Mouse (Mus musculus) kidney, postnatal 10 days (tissue): ENCODE measurements at regions not wholly inside any gene's neighbourhood (a gene's known extent, or its start where the extent isn't known, plus 50 kb on each side); places are given as distances from the start of the nearest gene placed in this dataset.

ENCODE experiments used
- DNase-seq: peaks from one replicate; pipeline ENCODE4 v3.0.0; 2021; ENCODE audit warnings: mixed read lengths

DNA sequence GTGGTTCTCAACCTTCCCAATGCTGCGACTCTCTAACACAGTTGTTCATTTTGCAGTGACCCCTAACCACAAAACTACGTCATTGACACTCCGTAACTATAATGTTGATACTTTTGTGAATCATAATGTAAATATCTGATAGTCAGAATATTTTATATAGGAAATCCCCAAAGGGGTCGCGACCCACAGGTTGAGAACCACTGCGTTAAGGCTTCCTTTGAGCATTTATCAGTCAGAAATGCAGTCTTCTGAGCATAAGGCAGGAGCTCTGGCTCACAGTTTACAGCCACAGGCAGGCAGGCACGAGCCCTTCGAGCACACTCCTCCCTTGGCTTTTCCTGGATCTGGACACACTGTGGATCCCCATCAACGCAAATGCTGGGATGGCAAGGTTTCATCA, 57.0 kb downstream of the Nxnl2 start:
- DNase-seq = no peak

DNA sequence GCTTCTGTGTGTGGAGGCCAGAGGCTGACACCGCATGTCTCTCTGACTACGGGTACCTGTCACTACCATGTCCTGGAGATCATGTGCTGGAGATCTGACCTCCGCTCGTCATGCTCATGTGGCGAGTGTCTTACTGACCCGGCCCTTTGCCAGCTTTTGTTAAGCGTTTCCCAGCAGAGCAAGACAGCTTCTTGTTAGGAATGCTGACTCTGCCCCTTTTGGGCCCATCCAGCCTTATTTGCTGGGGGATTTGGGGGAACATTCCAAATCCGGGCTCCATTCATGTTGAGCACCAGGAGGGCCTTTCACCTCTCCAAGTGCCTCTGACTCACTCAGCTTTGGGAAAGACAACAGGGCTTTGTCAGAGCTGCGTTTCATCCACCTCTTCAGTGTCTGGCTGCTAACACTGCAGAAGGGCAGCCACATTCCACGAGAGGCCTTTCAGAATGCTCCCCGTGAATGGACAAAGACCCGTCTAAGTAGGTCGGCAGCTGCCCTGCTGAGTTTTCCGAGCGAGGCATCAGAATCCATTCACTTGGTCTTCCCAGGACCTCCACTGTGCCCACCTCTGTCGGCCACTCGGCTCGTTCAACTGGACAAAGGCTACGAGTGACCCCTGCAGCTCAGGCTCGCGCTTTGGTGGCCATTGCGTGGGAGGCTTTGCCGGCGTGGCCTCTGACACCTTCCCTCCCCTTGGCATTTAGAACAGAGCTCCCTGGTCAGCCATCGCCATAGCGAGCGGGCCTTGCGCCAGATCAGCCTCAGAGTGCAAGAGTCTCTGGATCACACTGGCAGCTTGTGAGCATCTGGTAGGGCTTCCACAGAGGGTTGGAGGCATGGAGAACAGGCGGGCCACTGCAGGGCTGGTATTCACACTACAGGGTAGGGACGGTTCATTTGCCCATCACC, 58.3 kb downstream of the Nxnl2 start:
- peak; percentile 32 for DNase-seq

DNA sequence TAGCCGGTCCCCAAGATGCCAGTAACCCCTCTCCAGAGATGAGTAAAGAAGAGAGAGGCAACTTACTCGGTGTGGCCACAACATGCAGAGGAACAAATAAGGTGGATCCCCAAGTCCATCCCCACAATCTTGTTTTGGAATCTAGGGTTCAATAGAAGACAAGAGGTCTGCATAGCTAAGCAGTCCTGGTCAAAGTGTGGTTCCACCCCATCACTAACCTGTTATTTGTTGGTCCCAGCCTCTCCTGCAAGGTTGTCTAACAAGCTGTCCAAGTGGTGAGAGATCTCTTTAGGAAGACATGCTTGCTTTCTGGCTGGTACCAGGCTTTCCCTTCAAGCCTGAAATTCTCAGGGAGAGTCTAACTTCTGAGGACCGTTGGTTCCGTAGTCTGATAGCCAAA, 59.0 kb downstream of the Nxnl2 start:
- no peak for DNase-seq

DNA sequence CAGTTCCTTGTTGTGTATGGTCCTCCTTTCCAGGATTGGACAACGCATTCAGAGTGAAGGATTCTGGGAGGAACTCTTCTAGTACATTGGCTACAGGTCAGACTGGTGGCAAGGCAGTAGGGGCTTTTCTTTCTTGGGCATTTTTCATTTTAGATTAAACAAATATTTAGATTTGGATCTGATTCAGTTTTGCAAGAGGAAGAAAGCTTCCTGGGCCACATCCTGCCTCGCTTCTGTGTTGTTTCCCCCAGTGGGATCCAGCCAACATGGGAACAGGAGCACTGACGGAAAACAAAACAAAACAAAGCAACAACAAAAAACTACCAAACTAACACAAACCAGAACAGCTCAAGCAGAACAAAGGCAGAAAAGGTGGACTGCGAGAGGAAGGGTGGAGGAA, 60.8 kb downstream of the Nxnl2 start:
- DNase-seq = no peak

DNA sequence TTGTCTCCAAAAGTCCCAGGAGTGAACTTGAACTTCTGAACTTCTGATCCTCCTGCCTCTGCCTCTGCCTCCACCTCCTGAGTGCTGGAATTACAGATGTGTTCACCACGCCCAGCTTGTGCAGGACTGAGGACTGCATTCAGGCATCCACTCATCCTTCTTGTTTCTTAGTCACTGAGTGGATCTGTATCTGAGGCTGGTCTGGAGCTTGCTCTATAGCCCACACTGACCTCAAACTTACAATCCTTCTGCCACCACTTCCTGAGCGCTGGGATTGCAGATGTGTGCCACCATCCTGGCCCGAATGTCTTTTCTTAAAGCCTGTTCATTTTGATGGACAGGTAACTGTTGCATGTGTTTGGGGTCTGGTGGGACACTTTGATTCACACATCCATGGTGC, 76.6 kb downstream of the Nxnl2 start:
- no peak for DNase-seq

DNA sequence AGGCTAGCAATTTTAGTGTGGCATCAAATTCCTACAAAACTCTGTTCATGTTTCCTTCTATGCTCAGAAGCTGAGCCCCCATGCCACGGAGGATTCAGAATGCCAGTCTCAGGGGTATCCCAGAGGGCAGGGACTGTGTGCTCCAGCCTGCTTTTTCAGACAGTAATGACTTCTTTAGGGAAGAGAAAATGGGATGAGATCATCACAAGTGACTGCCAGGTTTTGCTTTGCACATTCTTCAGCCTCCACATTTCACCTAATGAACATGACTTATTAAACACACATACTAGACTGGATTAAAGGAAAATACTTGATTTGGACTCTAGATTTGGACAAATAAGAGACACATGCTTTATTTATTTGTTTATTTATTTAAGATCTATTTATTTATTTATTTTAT, 82.5 kb downstream of the Nxnl2 start:
- DNase-seq = no peak

DNA sequence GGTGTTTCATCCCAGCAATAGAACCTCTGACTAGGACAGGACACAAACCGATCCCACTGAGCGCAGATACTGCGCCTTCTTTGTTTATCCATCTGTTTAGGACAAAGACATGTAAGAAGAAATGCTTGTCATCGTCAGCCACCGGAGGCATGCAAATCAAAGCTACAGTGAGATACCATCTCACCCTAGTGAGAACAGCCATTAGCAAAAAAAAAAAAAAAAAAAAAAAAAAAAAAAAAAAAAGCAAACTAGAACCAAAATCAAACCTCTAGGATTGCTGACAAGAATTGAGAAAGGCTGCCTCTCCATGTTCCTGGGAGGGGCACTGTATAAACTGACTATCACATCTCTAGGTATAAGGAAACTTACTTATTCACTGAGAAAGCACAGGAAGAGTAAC, 84.9 kb downstream of the Nxnl2 start:
- DNase-seq = no peak

DNA sequence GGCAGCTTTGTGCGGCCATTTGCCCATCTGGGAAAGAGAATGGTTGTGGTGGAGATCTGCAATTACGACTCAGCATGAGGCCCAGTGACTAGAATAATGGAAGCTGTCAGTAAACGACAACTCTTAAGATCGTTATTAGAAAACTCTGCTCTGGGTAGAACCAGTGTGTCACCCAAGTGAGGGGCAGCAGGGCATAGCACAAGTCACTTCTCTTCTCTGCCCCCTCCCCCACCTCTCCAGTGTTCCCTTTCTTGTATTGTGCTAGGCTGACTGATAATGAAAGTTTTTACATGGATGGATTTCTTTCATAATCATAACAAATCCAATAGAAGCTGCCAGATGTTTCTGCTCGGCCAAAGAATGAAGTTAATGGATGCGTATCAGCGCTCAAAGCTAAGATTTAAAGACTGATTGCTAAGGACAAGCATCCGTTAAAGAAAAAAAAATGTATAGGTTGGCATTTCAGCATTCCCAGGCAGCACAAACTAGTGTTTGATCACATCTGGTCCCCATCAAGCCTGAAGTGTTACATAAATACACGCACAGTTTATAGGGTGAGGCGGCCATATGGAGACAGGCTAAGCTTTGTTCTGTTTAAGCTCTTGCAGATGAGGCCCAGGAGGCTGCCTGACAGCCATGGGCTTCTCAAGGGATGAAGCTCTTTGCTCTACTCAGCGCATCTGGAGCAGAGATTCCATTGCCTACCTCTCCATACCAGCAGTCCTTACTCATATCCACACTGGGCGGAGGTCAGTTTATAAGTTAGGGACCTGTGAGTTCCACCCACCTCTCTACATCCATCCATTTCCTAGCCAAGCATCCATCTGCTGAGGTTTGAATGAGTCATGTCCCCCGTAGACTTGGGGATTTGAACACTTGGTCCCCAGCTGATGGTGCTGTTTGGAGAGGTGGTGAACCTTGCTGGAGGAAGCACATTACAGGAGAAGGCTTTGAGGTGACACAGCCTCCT, 88.2 kb downstream of the Nxnl2 start:
- no peak for DNase-seq

DNA sequence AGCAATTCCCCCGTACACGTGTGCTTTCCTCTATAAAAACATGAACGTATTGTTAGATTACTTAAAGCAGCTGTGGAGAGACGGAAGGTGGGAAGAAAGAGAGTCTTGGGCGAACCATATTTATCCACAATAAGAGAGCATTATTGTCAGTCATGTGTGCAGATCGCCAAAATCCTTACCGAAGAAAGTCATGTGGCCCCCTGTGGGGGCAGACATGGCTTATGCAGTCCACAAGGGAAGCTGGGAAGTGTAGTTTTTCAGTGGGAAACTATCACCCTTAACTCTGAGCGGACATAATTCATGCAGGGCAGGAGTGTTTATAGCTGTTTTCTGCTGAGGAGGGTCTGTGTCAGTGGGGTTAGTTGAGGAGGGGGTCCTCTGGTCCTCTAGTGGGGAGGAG, 90.8 kb downstream of the Nxnl2 start:
- DNase-seq = peak; percentile 14

DNA sequence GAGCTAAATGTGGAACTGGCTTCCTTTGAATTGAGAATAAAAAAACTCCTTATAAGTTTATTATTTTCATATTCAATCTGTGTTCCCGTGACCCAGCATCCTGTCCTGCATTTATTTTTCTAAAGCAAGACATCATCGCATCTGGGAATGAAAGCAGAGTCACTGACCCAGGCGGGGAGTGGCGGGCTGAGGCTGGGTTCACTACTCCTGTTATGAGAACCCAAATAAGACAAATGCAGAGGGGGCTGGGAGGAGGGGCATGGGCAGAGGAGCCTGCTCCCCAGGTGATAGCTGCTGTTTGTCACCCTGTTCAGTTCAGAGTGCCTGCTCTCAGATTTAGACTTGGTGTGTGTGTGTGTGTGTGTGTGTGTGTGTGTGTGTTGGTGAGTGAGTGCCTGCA, 102.0 kb downstream of the Nxnl2 start:
- DNase-seq = peak; percentile 49

DNA sequence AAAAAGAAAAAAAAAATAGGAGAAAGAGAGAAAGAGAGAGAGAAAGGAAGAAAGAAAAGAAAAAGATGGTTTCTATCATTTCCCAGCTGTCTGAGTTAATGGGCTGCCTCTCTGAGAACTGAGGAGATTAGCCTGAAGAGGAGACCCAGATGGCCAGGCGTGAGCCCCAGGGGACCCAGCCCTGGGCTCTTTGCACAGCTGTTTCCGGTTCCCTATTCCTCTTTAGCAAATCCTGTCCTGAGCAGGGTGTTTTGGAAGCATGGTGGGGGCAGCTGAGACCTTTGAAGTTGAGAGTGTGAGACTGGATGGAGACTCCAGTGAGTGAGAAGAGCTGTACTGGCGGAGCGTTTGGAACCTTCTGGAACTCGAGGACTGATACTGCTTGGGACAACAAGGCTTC, 103.8 kb downstream of the Nxnl2 start:
- DNase-seq = peak; percentile 81

DNA sequence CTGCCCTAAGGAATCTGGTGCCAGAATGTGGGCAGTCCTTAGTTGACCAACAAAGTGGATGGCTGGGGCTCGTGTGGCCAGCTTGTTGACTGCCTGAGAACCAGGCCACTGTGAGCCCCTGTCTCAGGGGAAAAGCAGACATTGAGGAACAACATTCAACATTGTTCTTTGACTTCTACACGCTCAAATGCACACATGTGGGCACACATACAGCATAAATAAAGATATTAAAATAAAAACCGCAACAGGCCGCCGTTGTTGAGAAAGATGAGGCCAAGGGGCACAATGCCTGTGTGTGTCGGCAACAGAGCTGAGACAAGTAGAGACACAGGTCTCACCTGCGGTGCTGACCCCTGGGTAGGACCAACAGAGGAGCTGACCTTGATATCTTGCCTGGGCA, 105.8 kb downstream of the Nxnl2 start:
- DNase-seq = no peak

DNA sequence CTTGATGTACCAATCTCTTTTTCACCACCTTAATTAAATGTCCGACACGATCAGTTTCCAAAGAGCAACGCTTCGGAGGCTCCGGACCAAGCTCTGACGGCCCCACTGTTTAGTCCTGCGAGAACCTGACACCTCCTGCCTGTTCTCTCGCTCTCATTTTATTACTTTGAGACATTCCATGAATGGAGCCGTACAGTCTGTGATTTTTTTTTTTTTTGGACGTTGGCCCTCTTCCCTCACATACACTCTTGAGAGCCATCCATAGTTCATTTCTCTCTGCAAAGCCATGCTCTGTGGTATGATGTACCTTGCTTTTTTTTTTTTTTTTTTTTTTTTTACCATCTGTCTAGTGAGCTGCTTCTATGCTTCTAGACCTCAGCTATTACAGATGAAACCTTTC, 106.7 kb downstream of the Nxnl2 start:
- no peak for DNase-seq

DNA sequence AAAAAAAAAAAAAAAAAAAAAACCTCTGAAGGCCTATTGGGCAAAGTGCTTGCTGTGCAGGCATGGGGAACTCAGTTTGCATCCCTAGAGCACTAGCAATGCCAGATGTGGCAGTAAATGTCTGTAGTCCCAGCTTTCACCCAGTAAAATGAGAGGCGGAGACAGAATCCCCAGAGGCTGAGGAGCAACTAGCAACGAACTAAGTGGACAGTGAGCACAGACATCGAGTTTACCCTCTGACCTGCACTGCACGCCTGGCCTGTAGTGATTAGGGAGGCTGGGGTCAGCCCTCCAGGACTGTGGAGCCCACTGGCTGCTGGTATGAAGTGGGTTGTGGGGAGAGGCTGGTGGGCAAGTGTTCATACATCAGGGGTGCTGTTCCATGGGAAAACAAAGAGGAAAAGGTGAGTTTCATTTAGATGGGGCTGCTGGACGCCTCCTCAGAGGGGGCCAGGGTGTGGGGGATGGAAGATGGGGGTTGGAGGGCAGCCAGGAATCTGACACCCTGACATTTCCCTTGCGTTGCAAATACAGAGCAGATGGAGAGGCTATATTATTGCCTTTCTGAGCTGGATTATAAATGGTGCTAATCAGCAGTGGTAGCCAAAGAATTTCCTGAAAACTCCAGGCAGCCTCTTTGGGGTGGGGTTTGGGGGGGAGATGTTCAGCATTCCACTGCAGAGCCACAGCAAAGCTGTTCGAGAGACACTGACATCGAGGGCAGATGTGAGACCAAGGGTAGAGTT, 109.0 kb downstream of the Nxnl2 start:
- peak; percentile 87 for DNase-seq

DNA sequence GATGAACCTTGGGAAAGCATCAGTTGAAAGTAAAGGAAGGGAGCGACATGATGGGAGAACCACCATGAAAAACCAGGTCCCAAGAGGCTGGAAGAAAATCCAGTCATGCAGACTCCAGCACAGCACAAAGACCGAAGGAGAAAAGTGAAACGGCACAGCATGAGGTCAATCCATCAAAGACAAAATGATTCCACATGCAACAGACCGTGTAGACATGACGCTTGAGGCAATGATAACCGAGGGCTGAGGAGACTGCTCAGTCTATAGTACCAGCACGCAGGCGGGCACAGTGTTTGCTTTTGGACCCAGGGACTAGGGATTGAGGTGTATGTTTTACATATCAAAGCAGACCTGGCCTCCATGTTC, 109.5 kb downstream of the Nxnl2 start:
- DNase-seq = no peak

DNA sequence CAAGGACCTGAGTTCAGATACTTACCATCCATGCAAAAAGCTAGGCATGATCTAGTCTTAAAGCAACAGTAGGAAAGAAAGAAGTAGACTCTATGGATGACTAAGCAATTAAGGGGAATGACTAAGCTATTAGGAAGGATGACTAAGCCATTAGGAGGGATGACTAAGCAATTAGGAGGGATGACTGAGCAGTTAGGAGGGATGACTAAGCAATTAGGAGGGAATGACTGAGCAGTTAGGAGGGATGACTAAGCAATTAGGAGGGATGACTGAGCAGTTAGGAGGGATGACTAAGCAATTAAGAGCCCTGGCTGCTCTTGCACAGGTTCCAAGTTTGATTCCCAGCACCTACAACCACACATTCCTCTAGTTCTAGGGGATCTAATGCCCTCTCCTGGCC, 113.9 kb downstream of the Nxnl2 start:
- no peak for DNase-seq

DNA sequence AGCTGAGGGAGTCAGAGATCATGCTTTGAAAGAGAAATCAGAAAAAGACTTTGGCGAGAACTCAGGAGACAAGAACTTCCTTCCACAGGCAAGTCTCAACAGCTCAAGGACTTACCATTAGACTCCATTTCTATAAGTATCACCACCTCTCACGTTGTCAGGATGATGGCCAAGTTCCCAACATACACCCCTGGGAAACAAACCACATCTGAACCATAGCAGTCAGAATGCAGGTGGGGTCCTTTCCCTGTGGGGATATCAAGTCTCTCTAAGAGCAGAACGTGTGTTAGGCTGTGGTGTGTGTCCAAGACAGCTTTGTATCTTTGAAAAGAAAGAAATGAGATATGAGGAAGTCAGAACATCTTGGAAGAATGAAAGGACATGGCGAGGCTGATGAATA, 118.6 kb downstream of the Nxnl2 start:
- DNase-seq = no peak

DNA sequence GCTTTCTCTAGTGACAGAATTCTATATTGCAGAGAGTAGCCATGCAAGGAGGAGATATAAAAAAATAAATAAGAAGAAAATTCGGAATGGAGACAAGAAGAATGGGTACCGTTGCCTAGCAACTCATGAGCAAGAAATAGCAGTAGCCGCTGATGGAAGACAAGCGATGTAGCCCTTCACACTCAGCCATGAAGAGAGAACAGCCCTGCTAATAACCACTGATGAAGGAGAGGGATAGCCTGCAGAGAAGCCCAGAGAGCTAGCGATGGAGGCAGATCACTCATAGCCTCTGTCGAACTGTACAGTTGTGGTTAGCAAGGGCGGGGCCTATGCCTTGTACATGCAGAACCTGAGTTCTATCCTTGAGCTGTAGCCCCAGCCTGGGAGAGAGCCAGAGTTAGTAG, 118.4 kb upstream of the S1pr3 start:
- no peak for DNase-seq

DNA sequence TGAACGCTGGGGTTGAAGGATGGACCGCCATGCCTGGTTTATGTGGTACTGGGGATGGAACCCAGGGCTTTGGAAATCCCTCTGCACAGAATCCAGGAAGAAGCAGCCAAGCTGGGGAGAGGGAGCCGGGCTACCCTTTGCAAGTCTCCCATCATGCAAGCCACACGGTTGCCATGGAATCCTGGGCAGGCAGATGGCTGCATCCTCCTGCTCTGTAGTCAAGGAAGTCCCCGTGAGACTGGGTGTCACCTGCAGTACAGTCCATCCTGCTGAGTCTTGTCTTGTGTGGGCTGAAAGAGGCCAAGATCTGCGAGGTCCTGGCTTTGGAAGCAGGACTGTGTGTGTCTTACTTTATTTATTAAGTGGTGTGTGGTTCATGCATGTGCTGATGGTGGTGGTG, 117.5 kb upstream of the S1pr3 start:
- DNase-seq = no peak

DNA sequence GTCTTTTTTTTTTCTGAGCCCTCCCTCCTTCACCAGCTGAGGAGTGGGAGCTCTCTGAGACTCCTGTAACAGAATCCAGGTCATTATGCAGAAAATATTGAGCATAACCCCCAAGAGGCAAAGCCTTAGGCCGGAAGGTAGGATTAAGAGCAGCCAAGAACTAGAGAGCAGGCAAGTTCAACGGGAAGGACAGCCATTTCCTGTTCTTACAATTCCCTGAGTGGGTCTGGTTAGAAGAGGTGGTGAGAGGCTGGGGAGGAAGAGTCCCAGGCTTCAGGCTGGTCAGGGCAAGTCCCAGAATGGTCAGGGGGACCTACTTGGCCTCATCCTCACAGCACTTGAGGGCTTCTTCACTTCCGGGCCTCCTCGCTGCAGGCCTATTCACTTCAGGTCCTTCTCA, 115.4 kb upstream of the S1pr3 start:
- no peak for DNase-seq

DNA sequence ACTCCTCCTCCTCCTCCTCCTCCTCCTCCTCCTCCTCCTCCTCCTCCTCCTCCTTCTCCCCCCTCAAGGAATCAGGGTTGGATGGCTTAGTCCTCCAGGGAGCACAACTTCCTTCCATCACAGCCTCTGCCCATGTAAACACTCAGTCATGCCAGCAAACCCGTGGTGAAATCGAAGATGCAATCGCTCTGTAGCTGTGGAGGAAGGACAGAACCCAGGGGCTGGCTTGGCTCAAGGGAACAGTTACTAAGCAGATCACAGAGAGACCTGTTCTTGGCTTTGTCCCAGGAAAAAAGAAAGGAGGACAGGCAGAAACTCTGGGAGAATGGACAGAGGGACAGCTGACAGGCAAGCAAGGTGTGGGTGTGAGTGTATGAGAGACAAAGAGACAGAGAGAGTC, 112.6 kb upstream of the S1pr3 start:
- DNase-seq = no peak

DNA sequence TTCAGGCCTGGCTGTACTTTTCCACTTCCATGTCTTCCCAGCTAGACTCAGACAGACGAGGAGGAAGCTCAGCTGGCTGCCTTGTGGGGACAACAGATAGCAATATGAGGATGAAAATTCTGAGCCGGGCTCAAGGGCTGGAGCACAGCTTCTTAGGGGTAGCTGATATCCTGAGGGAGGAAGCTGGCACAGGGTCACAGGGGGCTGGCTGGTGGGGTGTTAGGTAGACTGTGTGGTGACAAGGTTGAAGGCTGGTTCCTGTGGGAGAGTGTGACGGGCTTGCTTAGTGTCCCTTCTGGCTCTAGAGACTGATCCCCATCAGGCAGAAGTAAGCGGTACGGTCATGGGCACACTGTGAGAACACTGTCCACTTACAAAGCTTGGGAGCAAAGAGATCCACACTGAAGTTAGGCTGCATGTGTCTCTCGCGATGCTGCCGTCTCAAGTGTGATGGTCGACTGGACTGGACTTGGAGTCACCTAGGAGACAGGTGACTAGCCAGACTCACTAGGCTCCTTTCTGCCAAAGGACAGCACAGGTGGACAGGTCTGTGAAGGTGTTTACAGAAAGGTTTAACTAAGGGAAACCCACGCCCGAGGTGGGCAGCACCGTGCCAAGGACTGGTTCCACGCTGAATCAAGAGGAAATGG, 111.1 kb upstream of the S1pr3 start:
- no peak for DNase-seq
